In the genomic region with DNA sequence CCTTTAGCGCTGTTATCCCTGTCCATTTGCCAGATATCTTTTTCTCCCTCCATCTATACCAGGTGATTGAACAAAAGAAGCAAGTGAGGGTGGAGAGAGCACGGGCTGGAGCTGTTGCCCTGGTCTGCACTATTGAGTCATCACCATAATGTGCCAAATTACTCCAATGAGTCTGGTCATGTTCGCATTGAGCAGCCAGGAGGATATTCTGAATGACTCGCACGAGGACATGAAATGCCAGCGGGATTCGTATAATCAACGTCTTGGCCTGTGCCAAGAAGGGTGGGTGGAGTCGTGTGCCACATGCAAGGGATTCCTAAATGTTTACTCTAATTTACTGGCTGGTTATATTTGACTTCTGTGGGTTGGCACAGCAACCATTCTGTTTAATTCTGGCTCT, we compare ENCODE assay signal across 17 mouse cellular contexts.
DNase-seq lines count a peak whose midpoint lies in the region; ATAC-seq and TF ChIP-seq lines count a peak whose summit lies in the region.
"Had no signal": no experiment of that assay in that cellular context is flagged by ENCODE, and none has a peak within 500 bp of the region (broad histone marks: within the 10 kb centered on the region; RNA-seq: fewer than 3 reads in every experiment).

No protein-coding gene starts in this region.

- ATAC-seq in intestine, postnatal 0 days, result peak; percentile 28; the same call in 1 of the 2 replicates
- no peak for ATAC-seq in intestine, embryonic 15.5 days
- ATAC-seq: inflammation-experienced regulatory T-cells, adult 6 months; midbrain, embryonic 13.5 days had no signal

- no peak overlapping the region for H3K4me2 ChIP-seq in intestine, postnatal 0 days (replicated peaks; ENCODE audit: low read depth)
- H3K4me2 ChIP-seq in intestine, embryonic 15.5 days (replicated peaks), result no peak overlapping the region
- H3K4me2 ChIP-seq: embryonic facial prominence, embryonic 13.5 days; limb, embryonic 13.5 days; midbrain, embryonic 13.5 days had no signal

- no peaks in the 10 kb centered on the region for H3K36me3 ChIP-seq in intestine, postnatal 0 days (ENCODE audit: control insufficient read depth, insufficient read depth)
- no peaks in the 10 kb centered on the region for H3K36me3 ChIP-seq in intestine, embryonic 15.5 days
- H3K36me3 ChIP-seq: embryonic facial prominence, embryonic 13.5 days; heart, embryonic 10.5 days; limb, embryonic 13.5 days; midbrain, embryonic 13.5 days had no signal

- no peak for TF ChIP-seq CTCF in intestine, postnatal 0 days (IDR thresholded peaks at IDR 0.05; ENCODE audit: low read depth)

- WGBS in intestine, postnatal 0 days, result 72% methylated on average over 9 of the region's 9 CpGs
- 80% methylated on average over 9 of the region's 9 CpGs for WGBS in intestine, embryonic 15.5 days

- peak; percentile 28 for DNase-seq in adrenal gland, postnatal 14 days
- no peak for DNase-seq in adrenal gland, adult 18-20 months (ENCODE audit: low spot score in 2 of 2)
- DNase-seq in urinary bladder, postnatal 14 days (ENCODE audit: low spot score), result peak; percentile 37
- DNase-seq in urinary bladder, postnatal 10 days (ENCODE audit: low spot score), result no peak
- DNase-seq in spleen, postnatal 36 days (ENCODE audit: low spot score in 2 of 2), result no peak
- no peak for DNase-seq in T-cell, adult 2 months (ENCODE audit: low spot score)
- DNase-seq: cerebellum, postnatal 36 days; heart, postnatal 36 days; kidney, postnatal 10 days; thymus, postnatal 36 days had no signal

- no peaks in the 10 kb centered on the region for H3K27me3 ChIP-seq in intestine, postnatal 0 days (replicated peaks; ENCODE audit: control insufficient read depth, insufficient read depth, low read length)
- H3K27me3 ChIP-seq in intestine, embryonic 15.5 days (replicated peaks), result no peaks in the 10 kb centered on the region
- H3K27me3 ChIP-seq: embryonic facial prominence, embryonic 13.5 days had no signal

- H3K9ac ChIP-seq in intestine, postnatal 0 days (ENCODE audit: low read depth, low read length), result no peak overlapping the region
- H3K9ac ChIP-seq in intestine, embryonic 15.5 days, result no peak overlapping the region
- H3K9ac ChIP-seq: embryonic facial prominence, embryonic 13.5 days; limb, embryonic 13.5 days; midbrain, embryonic 13.5 days had no signal

- H3K4me1 ChIP-seq in intestine, postnatal 0 days (replicated peaks; ENCODE audit: control insufficient read depth, insufficient read depth, low read length), result no peaks in the 10 kb centered on the region
- H3K4me1 ChIP-seq in intestine, embryonic 15.5 days (replicated peaks), result no peaks in the 10 kb centered on the region
- H3K4me1 ChIP-seq: midbrain, embryonic 13.5 days had no signal

- no peak overlapping the region for H3K27ac ChIP-seq in intestine, postnatal 0 days (ENCODE audit: low read depth, low read length)
- H3K27ac ChIP-seq in intestine, embryonic 15.5 days, result no peak overlapping the region
- H3K27ac ChIP-seq: embryonic facial prominence, embryonic 13.5 days; heart, embryonic 10.5 days; limb, embryonic 13.5 days; midbrain, embryonic 13.5 days had no signal

- no peaks in the 10 kb centered on the region for H3K9me3 ChIP-seq in intestine, postnatal 0 days (ENCODE audit: control insufficient read depth)
- no peaks in the 10 kb centered on the region for H3K9me3 ChIP-seq in intestine, embryonic 15.5 days
- H3K9me3 ChIP-seq: embryonic facial prominence, embryonic 13.5 days; heart, embryonic 10.5 days; limb, embryonic 13.5 days; midbrain, embryonic 13.5 days had no signal

- no peak overlapping the region for H3K4me3 ChIP-seq in intestine, postnatal 0 days (ENCODE audit: low read depth, low read length)
- H3K4me3 ChIP-seq in intestine, embryonic 15.5 days (replicated peaks), result no peak overlapping the region
- H3K4me3 ChIP-seq: embryonic facial prominence, embryonic 13.5 days; heart, embryonic 10.5 days; limb, embryonic 13.5 days; midbrain, embryonic 13.5 days had no signal

Comparison
In these comparisons a context has a peak if more than half of its experiments do, and no peak if none do; other contexts are left out.
1. DNase-seq: peak in adrenal gland, postnatal 14 days (single experiment) and urinary bladder, postnatal 14 days (single experiment); none in adrenal gland, adult 18-20 months (0 of 2), urinary bladder, postnatal 10 days (single experiment), spleen, postnatal 36 days (0 of 2) and T-cell, adult 2 months (single experiment).